Mouse (Mus musculus): ENCODE data around the gene Prdx5. TPM values are rescaled to one million over a fixed set of nuclear protein-coding genes. Genes with fewer than 3 reads are reported as not detected.
"Not testable (repeated sequence)": the region's sequence is repeated elsewhere in the genome, so short reads cannot be mapped to it uniquely, and the experiment has no call there.

Gene Prdx5
- polyA plus RNA-seq, 1 experiment, result 180 TPM

GRCm38 (mm10) chr19:6899641-6900040, 10.3 kb downstream of the Prdx5 start:
- Histone ChIP-seq H3K4me3 (ENCODE audit: low read depth, low read length) (no peak overlapping the region), H3K36me3 (ENCODE audit: control insufficient read depth, insufficient read depth, low read length) (peaks cover 13% of the 10 kb centered on the region), H3K27ac (ENCODE audit: insufficient read depth, low read depth, low read length) (peak overlapping the region; percentile 80), H3K4me1 (ENCODE audit: control insufficient read depth, insufficient read depth, insufficient read length, low read length) (peaks cover 12% of the 10 kb centered on the region; the same call in 1 of the 2 replicates), H3K27me3 (ENCODE audit: control insufficient read depth, insufficient read depth, low read length) (no peaks in the 10 kb centered on the region)
- WGBS, result 37% methylated on average over 4 of the region's 4 CpGs
- TF ChIP-seq CTCF (IDR thresholded peaks at IDR 0.05; ENCODE audit: extremely low read depth, insufficient read length, insufficient replicate concordance, low read depth, low read length) (no peak), POLR2A (IDR thresholded peaks at IDR 0.05; ENCODE audit: low read depth, low read length) (no peak)

- WGBS, result 52% methylated on average over 18 of the region's 18 CpGs
- peak overlapping the region; percentile 52 for H3K4me3 ChIP-seq (ENCODE audit: low read depth, low read length)
- H3K27me3 ChIP-seq (ENCODE audit: control insufficient read depth, insufficient read depth, low read length), result not testable (repeated sequence)
- peak overlapping the region; percentile 76 for H3K27ac ChIP-seq (ENCODE audit: insufficient read depth, low read depth, low read length)
- H3K4me1 ChIP-seq (ENCODE audit: control insufficient read depth, insufficient read depth, insufficient read length, low read length), result peaks cover 18% of the 10 kb centered on the region; the same call in 1 of the 2 replicates
- H3K36me3 ChIP-seq (ENCODE audit: control insufficient read depth, insufficient read depth, low read length), result peaks cover 11% of the 10 kb centered on the region
Observed at GRCm38 (mm10) chr19:6895608-6896305, 14.1 kb downstream of the Prdx5 start.

GRCm38 (mm10) chr19:6893731-6894451, 16.0 kb downstream of the Prdx5 start:
- 71% methylated on average over 14 of the region's 14 CpGs for WGBS
- peaks cover 12% of the 10 kb centered on the region; the same call in 1 of the 2 replicates for H3K4me1 ChIP-seq (ENCODE audit: control insufficient read depth, insufficient read depth, insufficient read length, low read length)
- TF ChIP-seq POLR2A (IDR thresholded peaks at IDR 0.05; ENCODE audit: low read depth, low read length), result peak; percentile 35; the same call in 1 of the 2 replicates
- no peak for TF ChIP-seq CTCF (IDR thresholded peaks at IDR 0.05; ENCODE audit: extremely low read depth, insufficient read length, insufficient replicate concordance, low read depth, low read length)
- peak overlapping the region; percentile 83 for H3K27ac ChIP-seq (ENCODE audit: insufficient read depth, low read depth, low read length)
- peak overlapping the region; percentile 50; the same call in 1 of the 2 replicates for H3K4me3 ChIP-seq (ENCODE audit: low read depth, low read length)
- H3K36me3 ChIP-seq (ENCODE audit: control insufficient read depth, insufficient read depth, low read length), result peaks cover 11% of the 10 kb centered on the region
- no peaks in the 10 kb centered on the region for H3K27me3 ChIP-seq (ENCODE audit: control insufficient read depth, insufficient read depth, low read length)

- Histone ChIP-seq H3K27ac (ENCODE audit: insufficient read depth, low read depth, low read length) (no peak overlapping the region), H3K36me3 (ENCODE audit: control insufficient read depth, insufficient read depth, low read length) (peaks cover 6% of the 10 kb centered on the region)
- WGBS, result 16% methylated on average over 4 of the region's 4 CpGs
Observed at GRCm38 (mm10) chr19:6892512-6892911, 17.4 kb downstream of the Prdx5 start.

GRCm38 (mm10) chr19:6877965-6878364, 31.9 kb downstream of the Prdx5 start:
- 80% methylated on average over 4 of the region's 4 CpGs for WGBS

More at GRCm38 (mm10) chr19:6892512-6892911, 17.4 kb downstream of the Prdx5 start:
- H3K27me3 ChIP-seq (ENCODE audit: control insufficient read depth, insufficient read depth, low read length), result no peaks in the 10 kb centered on the region
- TF ChIP-seq POLR2A (IDR thresholded peaks at IDR 0.05; ENCODE audit: low read depth, low read length) (peak; percentile 23; the same call in 1 of the 2 replicates), CTCF (IDR thresholded peaks at IDR 0.05; ENCODE audit: extremely low read depth, insufficient read length, insufficient replicate concordance, low read depth, low read length) (no peak)
- peaks cover 10% of the 10 kb centered on the region; the same call in 1 of the 2 replicates for H3K4me1 ChIP-seq (ENCODE audit: control insufficient read depth, insufficient read depth, insufficient read length, low read length)
- H3K4me3 ChIP-seq (ENCODE audit: low read depth, low read length), result no peak overlapping the region

GRCm38 (mm10) chr19:6876799-6877198, 33.1 kb downstream of the Prdx5 start:
- TF ChIP-seq CTCF (IDR thresholded peaks at IDR 0.05; ENCODE audit: extremely low read depth, insufficient read length, insufficient replicate concordance, low read depth, low read length) (no peak), POLR2A (IDR thresholded peaks at IDR 0.05; ENCODE audit: low read depth, low read length) (no peak)
- H3K4me3 ChIP-seq (ENCODE audit: low read depth, low read length), result no peak overlapping the region
- no peaks in the 10 kb centered on the region for H3K27me3 ChIP-seq (ENCODE audit: control insufficient read depth, insufficient read depth, low read length)
- no peak overlapping the region for H3K27ac ChIP-seq (ENCODE audit: insufficient read depth, low read depth, low read length)
- H3K36me3 ChIP-seq (ENCODE audit: control insufficient read depth, insufficient read depth, low read length), result no peaks in the 10 kb centered on the region
- peaks cover 11% of the 10 kb centered on the region; the same call in 1 of the 2 replicates for H3K4me1 ChIP-seq (ENCODE audit: control insufficient read depth, insufficient read depth, insufficient read length, low read length)

More at GRCm38 (mm10) chr19:6877965-6878364, 31.9 kb downstream of the Prdx5 start:
- H3K27me3 ChIP-seq (ENCODE audit: control insufficient read depth, insufficient read depth, low read length), result no peaks in the 10 kb centered on the region
- H3K4me1 ChIP-seq (ENCODE audit: control insufficient read depth, insufficient read depth, insufficient read length, low read length), result peaks cover 3% of the 10 kb centered on the region; the same call in 1 of the 2 replicates
- no peak overlapping the region for H3K4me3 ChIP-seq (ENCODE audit: low read depth, low read length)
- TF ChIP-seq CTCF (IDR thresholded peaks at IDR 0.05; ENCODE audit: extremely low read depth, insufficient read length, insufficient replicate concordance, low read depth, low read length) (peak; percentile 22; the same call in 1 of the 2 replicates), POLR2A (IDR thresholded peaks at IDR 0.05; ENCODE audit: low read depth, low read length) (no peak)
- no peak overlapping the region for H3K27ac ChIP-seq (ENCODE audit: insufficient read depth, low read depth, low read length)
- H3K36me3 ChIP-seq (ENCODE audit: control insufficient read depth, insufficient read depth, low read length), result no peaks in the 10 kb centered on the region

- H3K4me3 ChIP-seq (ENCODE audit: low read depth, low read length), result no peak overlapping the region
- H3K4me1 ChIP-seq (ENCODE audit: control insufficient read depth, insufficient read depth, insufficient read length, low read length), result peaks cover 18% of the 10 kb centered on the region; the same call in 1 of the 2 replicates
- no peaks in the 10 kb centered on the region for H3K27me3 ChIP-seq (ENCODE audit: control insufficient read depth, insufficient read depth, low read length)
- TF ChIP-seq CTCF (IDR thresholded peaks at IDR 0.05; ENCODE audit: extremely low read depth, insufficient read length, insufficient replicate concordance, low read depth, low read length) (no peak), POLR2A (IDR thresholded peaks at IDR 0.05; ENCODE audit: low read depth, low read length) (no peak)
- H3K36me3 ChIP-seq (ENCODE audit: control insufficient read depth, insufficient read depth, low read length), result no peaks in the 10 kb centered on the region
- no peak overlapping the region for H3K27ac ChIP-seq (ENCODE audit: insufficient read depth, low read depth, low read length)
- WGBS, result 77% methylated on average over 6 of the region's 6 CpGs
Observed at GRCm38 (mm10) chr19:6875834-6876233, 34.1 kb downstream of the Prdx5 start.

All from small intestine, adult 2 months (tissue).